Mouse (Mus musculus) heart, embryonic 13.5 days (tissue): ENCODE results near the gene Tsc22d4. TPM values are rescaled to one million over a fixed set of nuclear protein-coding genes. Genes with fewer than 3 reads are reported as not detected.
"Not testable (repeated sequence)": the region's sequence is repeated elsewhere in the genome, so short reads cannot be mapped to it uniquely, and the experiment has no call there.

Experiments used
- ATAC-seq: fragments of 200-750 bp; cut with Nextera tagmentation; 2 replicates; pipeline ENCODE4 v1.8.0; 2017; ENCODE audit warnings: moderate TSS enrichment; ENCODE audit not compliant: insufficient number of reproducible peaks, low FRiP score, low TSS enrichment; ENCODE audit errors: extremely low read depth
- H3K27ac ChIP-seq: fragments of 300-500 bp; sonication (generic); replicated peaks from 2 replicates; pipeline ENCODE4 v1.5.1; 2015; ENCODE audit warnings: moderate library complexity, mild to moderate bottlenecking, inconsistent platforms
- H3K27me3 ChIP-seq: fragments of 300-500 bp; sonication (generic); replicated peaks from 2 replicates; pipeline ENCODE4 v1.6.1; 2015; ENCODE audit warnings: mild to moderate bottlenecking, inconsistent platforms
- H3K36me3 ChIP-seq: fragments of 300-500 bp; sonication (generic); 2 replicates; pipeline ENCODE4 v1.6.1; 2015; ENCODE audit warnings: mild to moderate bottlenecking, inconsistent platforms
- H3K4me1 ChIP-seq: fragments of 300-500 bp; sonication (generic); 2 replicates; pipeline ENCODE4 v1.6.1; 2015; ENCODE audit warnings: inconsistent platforms
- H3K4me2 ChIP-seq: fragments of 300-500 bp; sonication (generic); 2 replicates; pipeline ENCODE4 v1.6.1; 2015; ENCODE audit warnings: inconsistent platforms, mild to moderate bottlenecking, moderate library complexity
- H3K4me3 ChIP-seq: fragments of 300-500 bp; sonication (generic); 2 replicates; pipeline ENCODE4 v1.5.1; 2015; ENCODE audit warnings: moderate library complexity, mild to moderate bottlenecking, inconsistent platforms
- H3K9ac ChIP-seq: fragments of 300-500 bp; sonication (generic); 2 replicates; pipeline ENCODE4 v1.6.1; 2015; ENCODE audit warnings: inconsistent platforms, mild to moderate bottlenecking, moderate library complexity
- H3K9me3 ChIP-seq: fragments of 300-500 bp; sonication (generic); 2 replicates; pipeline ENCODE4 v1.6.1; 2016; ENCODE audit warnings: inconsistent platforms
- WGBS: fragments of 180-500 bp; shearing (Covaris S2); methylation state at CpG from one replicate; pipeline ENCODE4 v1.1.7; 2015; ENCODE audit warnings: mixed read lengths; 5-methylcytosine and 5-hydroxymethylcytosine counted together
- polyA plus RNA-seq: library from polyadenylated mRNA; unstranded; fragments of >200 nt; fragmentation: Nextera tagmentation; extraction: Ambion mirVana; gene quantifications from 2 replicates; pipeline ENCODE4 v1.2.1, GENCODE M21; 2015

The Tsc22d4 gene
- polyA plus RNA-seq, 1 experiment from 2014 or later = 128 TPM

GRCm38 (mm10) chr5:137720558-137721164, 24.9 kb upstream of the Tsc22d4 start:
- H3K36me3 ChIP-seq, H3K9me3 ChIP-seq, H3K27ac ChIP-seq: not testable (repeated sequence)
- H3K4me2 ChIP-seq = peak overlapping the region; percentile 63
- 0 out of 2 replicates have a peak overlapping the region, but pooled peaks have one; percentile 24 for H3K9ac ChIP-seq
- H3K4me1 ChIP-seq = peaks cover 21% of the 10 kb centered on the region
- ATAC-seq = peak; percentile 56; the same call in 1 of the 2 replicates
- peak overlapping the region; percentile 27; the same call in 1 of the 2 replicates for H3K4me3 ChIP-seq
- 11% methylated on average over 11 of the region's 16 CpGs for WGBS
- peaks cover 15% of the 10 kb centered on the region for H3K27me3 ChIP-seq

- H3K27me3 ChIP-seq = peaks cover 15% of the 10 kb centered on the region
- ATAC-seq = no peak
- no peak overlapping the region for H3K4me3 ChIP-seq
- no peaks in the 10 kb centered on the region for H3K9me3 ChIP-seq
- H3K36me3 ChIP-seq = no peaks in the 10 kb centered on the region
- H3K4me1 ChIP-seq = peaks cover 13% of the 10 kb centered on the region
- H3K4me2 ChIP-seq = no peak overlapping the region
- H3K27ac ChIP-seq = no peak overlapping the region
- 81% methylated on average over 5 of the region's 5 CpGs for WGBS
- H3K9ac ChIP-seq = no peak overlapping the region
Measured at GRCm38 (mm10) chr5:137723840-137724239, 21.7 kb upstream of the Tsc22d4 start.

- no peak overlapping the region for H3K4me2 ChIP-seq
- no peaks in the 10 kb centered on the region; the same call in 1 of the 2 replicates for H3K36me3 ChIP-seq
- H3K9ac ChIP-seq = no peak overlapping the region
- no peaks in the 10 kb centered on the region for H3K4me1 ChIP-seq
- no peak overlapping the region for H3K4me3 ChIP-seq
- no peaks in the 10 kb centered on the region for H3K9me3 ChIP-seq
- WGBS = 60% methylated on average over 6 of the region's 6 CpGs
- ATAC-seq = no peak
- peaks cover 19% of the 10 kb centered on the region for H3K27me3 ChIP-seq
- H3K27ac ChIP-seq = no peak overlapping the region
Measured at GRCm38 (mm10) chr5:137726767-137727166, 18.8 kb upstream of the Tsc22d4 start.

GRCm38 (mm10) chr5:137733638-137734288, 11.8 kb upstream of the Tsc22d4 start:
- no peak for ATAC-seq
- Histone ChIP-seq H3K4me1 (peaks cover 14% of the 10 kb centered on the region), H3K27me3 (0 out of 2 replicates have a peak, but pooled peaks cover 4% of the 10 kb centered on the region), H3K27ac (no peak overlapping the region), H3K36me3 (peaks cover 41% of the 10 kb centered on the region), H3K4me2 (no peak overlapping the region), H3K4me3 (no peak overlapping the region), H3K9ac (no peak overlapping the region), H3K9me3 (no peaks in the 10 kb centered on the region)
- WGBS = 86% methylated on average over 12 of the region's 12 CpGs

- ATAC-seq = no peak
- no peak overlapping the region for H3K27ac ChIP-seq
Measured at GRCm38 (mm10) chr5:137734289-137735061, 11.1 kb upstream of the Tsc22d4 start.

GRCm38 (mm10) chr5:137737400-137737940, 8.1 kb upstream of the Tsc22d4 start:
- ATAC-seq = no peak
- no peaks in the 10 kb centered on the region for H3K27me3 ChIP-seq
- H3K9ac ChIP-seq = no peak overlapping the region
- H3K4me2 ChIP-seq = no peak overlapping the region
- H3K4me1 ChIP-seq = peaks cover 40% of the 10 kb centered on the region
- no peak overlapping the region for H3K4me3 ChIP-seq
- H3K27ac ChIP-seq = no peak overlapping the region
- H3K9me3 ChIP-seq = no peaks in the 10 kb centered on the region
- H3K36me3 ChIP-seq = peaks cover 38% of the 10 kb centered on the region
- 86% methylated on average over 6 of the region's 6 CpGs for WGBS

More at GRCm38 (mm10) chr5:137734289-137735061, 11.1 kb upstream of the Tsc22d4 start:
- WGBS = 74% methylated on average over 6 of the region's 6 CpGs
- no peak overlapping the region for H3K4me2 ChIP-seq
- peaks cover 41% of the 10 kb centered on the region for H3K36me3 ChIP-seq
- peaks cover 21% of the 10 kb centered on the region for H3K4me1 ChIP-seq
- H3K4me3 ChIP-seq = no peak overlapping the region
- H3K9me3 ChIP-seq = no peaks in the 10 kb centered on the region
- H3K9ac ChIP-seq = no peak overlapping the region
- H3K27me3 ChIP-seq = 0 out of 2 replicates have a peak, but pooled peaks cover 4% of the 10 kb centered on the region

- ATAC-seq = no peak
- H3K27ac ChIP-seq = no peak overlapping the region
- 0 out of 2 replicates have a peak overlapping the region, but pooled peaks have one; percentile 81 for H3K9ac ChIP-seq
- 46% methylated on average over 5 of the region's 5 CpGs for WGBS
- peaks cover 28% of the 10 kb centered on the region for H3K36me3 ChIP-seq
- no peaks in the 10 kb centered on the region for H3K9me3 ChIP-seq
- H3K4me2 ChIP-seq = no peak overlapping the region
- H3K27me3 ChIP-seq = no peaks in the 10 kb centered on the region
- no peak overlapping the region for H3K4me3 ChIP-seq
- peaks cover 40% of the 10 kb centered on the region for H3K4me1 ChIP-seq
Measured at GRCm38 (mm10) chr5:137738516-137738915, 7.0 kb upstream of the Tsc22d4 start.

GRCm38 (mm10) chr5:137739471-137739870, 6.1 kb upstream of the Tsc22d4 start:
- no peak for ATAC-seq
- no peak overlapping the region for H3K4me3 ChIP-seq
- H3K9ac ChIP-seq = peak overlapping the region; percentile 81
- WGBS = 75% methylated on average over 9 of the region's 9 CpGs
- no peak overlapping the region for H3K27ac ChIP-seq
- H3K36me3 ChIP-seq = peaks cover 26% of the 10 kb centered on the region
- no peaks in the 10 kb centered on the region for H3K9me3 ChIP-seq
- 0 out of 2 replicates have a peak overlapping the region, but pooled peaks have one; percentile 91 for H3K4me2 ChIP-seq
- peaks cover 36% of the 10 kb centered on the region for H3K4me1 ChIP-seq
- H3K27me3 ChIP-seq = no peaks in the 10 kb centered on the region

GRCm38 (mm10) chr5:137740506-137740905, 5.0 kb upstream of the Tsc22d4 start:
- Histone ChIP-seq H3K4me3 (peak overlapping the region; percentile 66), H3K36me3 (peaks cover 16% of the 10 kb centered on the region), H3K4me2 (peak overlapping the region; percentile 91), H3K9ac (peak overlapping the region; percentile 81), H3K4me1 (peaks cover 37% of the 10 kb centered on the region), H3K27me3 (no peaks in the 10 kb centered on the region), H3K27ac (no peak overlapping the region), H3K9me3 (no peaks in the 10 kb centered on the region)
- no peak for ATAC-seq
- 13% methylated on average over 11 of the region's 11 CpGs for WGBS

- Histone ChIP-seq H3K4me2 (peak within 1 kb of the TSS; percentile 91), H3K9ac (peak within 1 kb of the TSS; percentile 81)
- WGBS = under 1% methylated on average over 71 of the region's 71 CpGs
Measured at GRCm38 (mm10) chr5:137741023-137741931, 4.3 kb upstream of the Tsc22d4 start, which contains the start of gene Nyap1. Nyap1 (minus strand) TSS chr5:137741607.

More at GRCm38 (mm10) chr5:137741023-137741931, 4.3 kb upstream of the Tsc22d4 start, which contains the start of gene Nyap1:
- H3K27ac ChIP-seq = peak within 1 kb of the TSS; percentile 60
- H3K4me3 ChIP-seq = peak within 1 kb of the TSS; percentile 66
- H3K36me3 ChIP-seq = peaks cover 9% of the 10 kb centered on the region
- no peaks in the 10 kb centered on the region for H3K9me3 ChIP-seq
- peak; percentile 71 for ATAC-seq
- H3K4me1 ChIP-seq = peaks cover 38% of the 10 kb centered on the region
- no peaks in the 10 kb centered on the region for H3K27me3 ChIP-seq
